Mouse (Mus musculus) urinary bladder, postnatal 36 days (tissue): ENCODE results near the gene Adprh.

Experiments
- DNase-seq, 2 experiments: peaks; one replicate each; pipeline ENCODE4 v3.0.0; 2022; ENCODE audit warnings: low spot score in 2 of 2, mixed read lengths in 1 of 2

The Adprh gene

DNA sequence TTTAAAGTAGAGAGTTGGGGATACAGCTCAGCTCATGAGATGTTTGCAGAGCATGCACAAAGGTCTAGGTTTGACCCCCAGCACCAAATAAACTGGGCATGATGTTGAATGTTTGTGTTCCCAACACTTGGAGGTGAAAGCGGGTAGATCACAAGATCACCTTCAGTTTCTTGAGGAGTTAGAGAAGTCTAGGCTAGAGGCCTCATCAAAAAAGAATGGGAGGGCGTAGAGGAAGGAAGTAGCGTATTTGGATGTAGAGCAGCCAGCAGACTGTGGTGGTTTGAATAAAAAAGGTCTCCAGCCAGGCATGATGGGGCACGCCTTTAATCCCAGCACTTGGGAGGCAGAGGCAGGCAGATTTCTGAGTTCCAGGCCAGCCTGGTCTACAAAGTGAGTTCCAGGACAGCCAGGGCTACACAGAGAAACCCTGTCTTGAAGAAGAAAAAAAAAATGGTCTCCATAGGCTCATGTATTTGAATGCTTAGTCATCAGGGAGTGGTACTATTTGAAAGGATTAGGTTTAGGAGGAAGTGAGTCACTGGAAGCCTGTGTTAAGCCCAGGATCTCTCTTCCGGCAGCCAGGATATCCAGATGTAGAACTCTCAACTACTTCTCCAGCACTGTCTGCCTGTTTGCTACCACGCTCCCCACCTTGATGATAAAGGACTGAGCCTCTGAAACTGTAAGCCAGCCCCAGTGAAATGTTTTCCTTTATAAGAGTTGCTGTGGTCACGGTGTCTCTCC lies 8.6 kb downstream of the Adprh start:
- DNase-seq = no peak

- DNase-seq = no peak
Measured at GRCm38 (mm10) chr16:38442216-38442615, 10.3 kb downstream of the Adprh start.

GRCm38 (mm10) chr16:38441611-38442010 lies 10.9 kb downstream of the Adprh start:
- no peak for DNase-seq

DNA sequence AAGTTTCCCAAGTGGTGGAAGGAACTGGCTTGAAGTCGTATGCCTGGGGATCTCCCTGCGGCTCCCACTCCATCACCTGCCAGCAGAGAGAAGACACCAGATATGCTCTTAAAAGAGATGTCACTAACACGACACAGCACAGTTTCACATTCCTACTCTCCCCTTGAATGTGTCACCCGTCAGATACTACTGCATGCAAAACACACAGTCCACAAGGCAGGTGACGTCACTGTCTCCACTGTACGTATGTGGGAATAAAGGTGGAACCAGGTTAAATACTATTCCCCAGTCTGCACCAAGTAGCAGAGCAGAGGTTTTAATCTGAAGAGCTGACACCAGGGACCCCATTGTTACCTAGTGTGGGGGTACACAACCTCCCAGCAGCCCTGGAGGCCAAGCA lies 12.1 kb downstream of the Adprh start:
- DNase-seq = no peak

- DNase-seq = no peak
Measured at GRCm38 (mm10) chr16:38439190-38439589, 13.3 kb downstream of the Adprh start.

GRCm38 (mm10) chr16:38434295-38434795 lies 18.2 kb downstream of the Adprh start:
- DNase-seq = no peak

GRCm38 (mm10) chr16:38433514-38433913 lies 19.0 kb downstream of the Adprh start:
- no peak for DNase-seq

DNA sequence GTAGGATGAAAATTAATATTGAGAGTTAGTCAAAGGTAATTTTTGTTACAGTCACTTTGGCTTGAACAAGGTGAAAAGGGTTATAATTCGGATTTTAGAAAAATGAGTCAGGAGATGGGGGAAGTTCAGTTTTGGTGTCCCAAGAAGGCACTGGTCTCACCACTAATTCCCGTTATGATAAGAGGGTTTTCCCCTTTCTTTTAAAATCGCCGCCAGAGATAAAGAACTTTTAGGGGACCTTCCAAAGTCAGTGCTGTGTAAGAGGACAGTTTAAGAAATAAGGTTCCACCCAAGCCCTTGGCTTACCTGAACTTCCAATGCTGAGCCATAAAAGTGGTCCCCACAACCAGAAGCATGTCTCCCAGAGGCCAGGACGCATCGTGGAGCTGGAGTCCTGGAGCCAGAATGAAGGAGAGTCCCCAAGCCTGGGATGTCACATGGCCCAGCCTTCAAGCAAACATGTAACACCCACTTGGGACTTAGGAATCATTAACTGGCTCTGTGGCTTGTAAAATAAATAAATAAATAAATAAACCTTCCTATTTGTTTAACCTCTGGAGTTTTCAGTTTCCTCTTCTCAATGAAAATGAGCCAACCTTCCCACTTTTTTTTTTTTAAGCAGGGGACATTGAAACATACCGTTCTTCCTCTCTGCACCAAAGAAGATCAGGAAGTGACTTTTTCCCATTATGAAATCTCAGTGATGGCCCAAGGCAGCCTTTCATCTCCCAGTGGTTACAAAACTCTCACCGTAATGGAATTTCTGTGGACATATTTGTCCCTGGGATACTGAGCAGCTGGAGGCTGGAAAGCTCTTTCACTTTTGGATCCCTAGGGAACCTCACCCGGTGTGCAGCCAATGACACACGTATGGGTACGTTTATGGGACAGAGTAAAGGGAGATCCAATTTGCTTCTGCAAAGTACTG lies 19.7 kb downstream of the Adprh start, which contains the start of gene Pla1a:
Gene Pla1a (minus strand): TSS at position 648 of the 928 bp plus-strand sequence.
- no peak for DNase-seq

DNA sequence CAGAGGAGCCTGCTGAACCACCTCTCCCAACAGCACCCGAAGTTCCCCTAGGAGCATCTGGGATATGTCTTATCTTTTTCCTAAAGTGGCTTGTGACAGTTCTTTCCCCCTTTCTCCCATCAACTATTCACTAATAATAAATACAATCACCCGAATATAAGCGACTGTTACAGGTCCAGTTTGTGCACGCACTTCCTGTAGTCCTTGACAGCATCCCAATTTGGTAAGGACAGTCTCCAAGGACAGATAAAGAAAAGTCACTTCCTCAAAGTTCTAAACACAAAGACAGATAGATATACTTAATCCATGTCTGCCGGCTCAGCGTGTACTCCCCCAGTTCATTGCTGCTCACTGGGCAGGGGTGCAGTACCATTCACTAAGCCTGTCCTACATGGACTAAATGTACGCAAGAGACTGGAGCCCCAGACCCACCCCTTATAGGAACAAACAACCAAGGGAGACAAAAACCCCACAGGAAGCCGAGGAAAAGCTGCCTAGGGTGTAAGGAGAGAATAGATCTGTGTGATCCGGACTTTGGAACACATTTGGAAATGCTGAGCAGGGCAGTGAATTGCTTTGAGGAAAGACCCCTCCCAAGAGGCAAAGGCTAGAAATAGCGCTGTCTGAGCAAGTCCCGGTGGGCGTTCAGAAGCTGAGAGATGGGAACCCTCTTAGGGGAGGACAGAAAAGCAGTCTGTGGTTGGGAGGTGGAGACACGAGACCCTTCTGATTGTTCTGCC lies 20.9 kb downstream of the Adprh start:
- DNase-seq = no peak

DNA sequence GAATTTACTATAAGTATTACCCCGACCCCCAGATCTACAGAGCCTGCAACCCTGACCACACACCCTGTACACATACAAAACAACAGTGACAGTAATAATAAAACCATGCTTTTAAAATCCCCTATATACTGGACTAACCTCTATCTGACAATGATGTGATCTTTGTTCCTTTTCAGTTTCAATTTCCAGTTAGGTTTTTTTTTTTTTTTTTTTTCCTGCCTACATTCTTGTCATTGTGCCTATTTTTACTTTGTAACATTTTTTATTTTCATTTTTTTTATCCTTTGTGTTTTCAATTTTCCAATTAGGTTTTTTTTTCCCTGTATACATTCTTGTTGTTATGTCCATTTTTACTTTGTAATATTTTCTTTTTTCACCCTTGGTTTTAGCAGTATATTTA lies 26.7 kb downstream of the Adprh start:
- no peak for DNase-seq

- no peak for DNase-seq
Measured at GRCm38 (mm10) chr16:38425374-38425773, 27.1 kb downstream of the Adprh start.

DNA sequence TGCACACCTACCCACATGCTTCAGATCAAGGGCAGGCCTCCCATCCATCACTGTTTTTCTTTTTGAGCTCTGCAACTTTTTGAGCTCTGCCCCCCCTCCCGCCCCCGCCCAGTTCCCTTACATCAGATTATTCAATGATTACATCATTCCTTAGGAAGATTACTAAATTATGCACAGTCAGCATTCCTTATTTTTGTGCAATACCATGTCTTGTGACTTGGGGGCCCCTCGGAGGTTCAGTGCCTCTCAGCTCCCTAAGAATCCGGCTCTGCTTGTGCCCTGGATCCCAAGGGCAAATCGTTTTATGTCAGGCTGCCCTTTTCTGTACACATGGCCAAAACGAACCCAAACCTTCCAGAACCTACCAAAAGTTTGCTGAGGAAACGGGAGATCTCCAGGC lies 37.5 kb downstream of the Adprh start:
- no peak for DNase-seq

DNA sequence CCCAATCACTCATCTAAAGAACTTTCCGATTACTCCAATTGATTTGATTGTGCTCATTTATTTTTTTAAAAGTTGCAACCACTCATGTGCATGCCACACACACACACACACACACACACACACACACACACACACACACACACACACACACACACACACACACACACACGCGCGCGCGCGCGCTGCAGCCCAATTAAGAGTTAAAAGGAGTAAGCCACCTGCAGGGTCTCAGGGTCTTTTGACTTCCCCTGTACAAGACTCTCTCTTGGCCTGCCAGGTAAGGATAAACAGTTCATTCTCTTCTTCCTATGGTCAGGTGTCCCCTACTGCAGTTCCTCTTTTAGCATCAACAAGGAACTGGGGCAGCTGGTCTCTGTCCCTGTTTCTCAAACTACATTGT lies 44.1 kb downstream of the Adprh start:
- no peak for DNase-seq

DNA sequence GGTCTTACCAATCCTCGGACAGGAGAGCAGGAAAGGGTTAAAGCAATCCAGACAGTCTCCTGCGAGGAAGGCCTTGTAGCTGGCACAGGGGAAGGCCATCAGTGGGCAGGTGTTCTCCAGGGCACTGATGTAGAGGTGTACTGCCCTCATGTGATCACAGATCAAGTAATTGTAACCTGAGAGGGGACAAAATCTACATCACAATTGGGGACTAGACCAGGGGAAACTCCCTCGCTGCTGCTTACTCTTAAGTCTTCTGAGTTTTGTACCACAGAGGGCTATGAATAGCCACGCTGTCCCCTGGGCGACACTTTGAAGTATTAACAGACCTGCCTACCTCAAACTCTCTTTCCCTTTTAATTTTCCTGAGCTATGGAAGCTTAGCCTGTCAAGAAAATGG lies 44.9 kb downstream of the Adprh start:
- DNase-seq = no peak

DNA sequence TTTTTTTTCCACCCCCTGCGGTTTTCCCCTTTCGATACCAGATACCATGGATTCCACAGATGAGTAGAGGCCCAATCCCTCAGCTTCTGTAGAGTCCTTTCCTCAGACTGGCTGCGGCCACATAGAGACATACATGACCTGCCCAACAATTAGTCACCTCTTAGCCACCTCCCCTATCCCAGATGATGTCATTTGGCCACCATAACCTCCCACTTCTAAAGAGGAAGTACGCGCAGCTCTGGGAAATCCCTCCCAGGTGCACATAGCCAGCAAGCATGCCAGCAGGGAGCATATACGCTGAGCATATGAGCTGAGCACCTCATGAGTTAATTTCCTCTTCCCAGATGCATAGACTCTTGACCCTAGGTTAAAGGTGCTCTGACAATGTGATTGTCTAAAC lies 45.8 kb downstream of the Adprh start:
- DNase-seq = no peak

DNA sequence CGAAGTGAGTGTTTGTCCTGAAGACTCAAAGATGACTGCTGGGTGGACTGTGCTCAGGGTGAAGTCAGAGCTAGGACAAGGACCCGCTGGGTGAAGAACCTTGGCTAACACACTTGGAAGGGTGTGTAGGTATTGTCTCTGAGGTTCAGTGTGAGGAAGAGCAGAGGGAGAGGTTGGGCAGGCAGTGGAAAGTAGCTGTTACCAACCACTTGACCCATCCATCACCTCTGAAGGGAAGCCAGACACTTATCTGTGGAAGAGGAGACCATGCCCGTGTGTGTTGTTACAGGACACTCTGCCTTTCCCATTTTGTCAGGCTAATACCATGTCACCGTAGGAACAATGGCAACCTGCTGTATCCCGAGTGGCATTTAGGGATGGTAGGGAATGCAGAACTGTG lies 46.2 kb downstream of the Adprh start:
- DNase-seq = no peak

DNA sequence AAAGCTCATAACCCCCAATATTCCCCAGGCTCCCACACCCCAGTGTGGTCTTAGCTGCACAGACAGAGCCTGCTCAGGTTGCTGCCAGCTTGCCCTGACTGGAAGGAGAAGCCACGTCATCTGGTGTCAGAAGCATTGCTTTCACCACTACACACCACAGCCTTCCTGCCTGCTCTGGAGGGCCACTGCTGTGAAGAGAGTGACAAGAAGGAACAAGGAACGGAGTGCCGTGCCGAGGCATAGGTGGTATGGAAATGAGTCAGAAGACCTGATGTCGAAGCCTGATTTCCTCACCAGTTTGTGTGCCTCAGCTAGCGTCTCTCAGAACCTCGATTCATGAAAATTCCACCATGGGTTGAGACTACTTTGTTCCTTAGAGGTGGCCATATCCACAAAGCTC lies 48.9 kb downstream of the Adprh start:
- no peak for DNase-seq

- no peak for DNase-seq
Measured at GRCm38 (mm10) chr16:38401468-38401867, 51.0 kb downstream of the Adprh start.

DNA sequence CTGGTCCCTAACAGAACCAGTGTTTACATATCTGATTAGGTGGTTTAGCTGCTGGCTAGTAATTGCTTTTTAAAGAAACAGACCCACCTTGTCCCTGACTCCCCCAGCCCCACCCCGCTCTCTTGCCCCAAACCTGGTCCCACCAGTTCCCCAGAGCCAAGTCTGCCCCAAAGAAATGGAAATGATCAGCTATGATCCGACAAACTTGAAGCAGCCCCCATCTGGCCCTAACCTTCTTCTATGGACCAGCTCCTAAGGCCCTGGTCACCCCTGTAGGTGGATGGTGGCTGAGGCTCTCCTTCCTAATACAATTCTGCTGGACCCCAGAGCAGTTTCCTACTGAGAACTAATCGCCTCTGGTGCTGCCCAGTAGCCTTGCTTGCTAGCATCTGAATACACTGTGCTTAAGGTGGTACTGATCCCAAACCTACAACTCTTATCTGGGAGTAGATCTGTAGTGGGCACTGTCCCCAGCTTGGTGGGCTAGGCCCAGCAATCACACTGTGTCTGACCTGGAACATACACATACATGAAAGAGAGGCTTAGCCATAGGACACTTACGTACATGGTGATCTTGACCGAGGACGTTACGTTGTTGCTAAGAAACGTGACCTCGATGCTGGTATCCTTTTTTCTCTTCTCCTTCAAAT lies 52.1 kb downstream of the Adprh start:
- DNase-seq = no peak

DNA sequence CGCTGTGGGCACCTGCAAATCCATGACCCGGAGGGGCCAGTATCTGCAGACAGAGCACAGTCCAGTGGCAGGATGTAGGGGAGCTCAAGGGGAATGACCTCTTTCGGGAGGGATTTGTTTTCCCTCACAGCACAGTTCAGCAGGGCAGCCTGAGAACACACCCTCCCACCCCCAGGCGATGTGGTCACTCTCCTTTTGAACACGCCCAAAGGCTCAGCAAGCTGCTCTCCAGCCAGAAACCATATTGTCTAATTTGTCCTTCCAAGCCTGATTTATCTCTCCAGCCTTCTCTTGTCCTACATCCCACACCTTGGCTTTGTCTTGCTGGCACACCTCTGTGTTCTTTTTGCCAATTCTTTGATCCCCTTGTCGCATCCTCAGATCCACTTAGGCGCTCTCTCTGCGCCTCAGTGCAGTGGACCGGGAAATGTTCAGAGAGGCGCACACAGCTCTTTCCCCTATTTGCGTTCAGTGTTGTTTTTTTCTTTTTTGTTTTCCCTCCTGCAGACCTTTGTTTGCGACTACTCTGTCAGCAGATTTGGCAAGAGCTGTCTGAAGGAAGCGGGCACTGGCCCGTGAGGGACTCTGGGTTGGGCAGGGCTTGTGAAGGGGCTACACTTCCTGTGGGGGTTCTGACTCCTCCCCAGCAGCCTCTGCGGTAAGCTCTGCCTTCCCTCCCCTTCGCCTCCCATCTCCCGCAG lies 52.8 kb downstream of the Adprh start:
- peak; percentile 44 to 54 for DNase-seq

DNA sequence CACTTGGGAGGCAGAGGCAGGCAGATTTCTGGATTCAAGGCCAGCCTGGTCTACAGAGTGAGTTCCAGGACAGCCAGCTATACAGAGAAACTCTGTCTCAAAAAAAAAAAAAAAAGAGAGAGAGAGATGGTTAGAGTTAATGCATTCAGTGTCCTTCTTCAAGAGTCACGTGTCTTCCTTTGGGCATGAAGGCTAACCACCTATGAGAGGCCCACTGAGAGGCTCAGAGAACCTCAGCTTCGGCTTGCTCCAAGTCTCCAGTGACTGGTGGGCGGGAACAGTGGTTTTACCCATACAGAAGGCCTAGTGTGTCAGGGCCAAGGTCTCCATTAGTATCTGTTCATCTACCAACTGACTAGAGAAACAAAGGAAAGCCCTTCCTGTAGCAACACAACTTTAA lies 53.4 kb downstream of the Adprh start:
- DNase-seq = no peak
